Comparison of ENCODE assay signal across 8 mouse cellular contexts in the genomic region with DNA sequence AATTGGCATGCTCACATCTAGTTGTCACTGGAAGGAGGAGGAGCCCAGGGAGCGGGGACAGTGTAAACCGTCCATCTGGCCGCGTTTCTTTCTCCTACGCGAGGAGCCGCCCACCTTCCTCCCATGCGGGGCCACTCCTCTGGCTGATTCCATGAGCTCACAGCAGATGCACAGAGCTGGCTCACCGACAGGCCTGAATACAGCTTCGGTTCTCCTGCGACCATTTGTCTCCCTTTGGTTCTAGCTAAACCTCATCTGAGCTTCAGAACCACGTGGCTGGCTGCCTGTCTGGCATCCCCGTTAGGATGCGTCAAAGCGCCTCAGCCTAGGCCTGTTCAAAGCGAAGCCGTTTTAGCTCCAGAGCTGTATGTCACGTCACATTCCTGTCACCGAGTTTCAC. TPM values are rescaled to one million over a fixed set of nuclear protein-coding genes. Genes with fewer than 3 reads are reported as not detected.
DNase-seq lines count a peak whose midpoint lies in the region; ATAC-seq and TF ChIP-seq lines count a peak whose summit lies in the region.

No protein-coding gene starts in this region.

- H3K4me3 ChIP-seq in intestine, embryonic 14.5 days (ENCODE audit: low read depth, low read length) = no peak overlapping the region
- no peak overlapping the region for H3K4me3 ChIP-seq in intestine, postnatal 0 days (ENCODE audit: low read depth, low read length)
- no peak overlapping the region for H3K4me3 ChIP-seq in cortical plate, adult 2 months (ENCODE audit: insufficient read depth, low read length)

- DNase-seq in intestine, embryonic 14.5 days (ENCODE audit: low spot score) = peak; percentile 70
- peak; percentile 33 to 56 for DNase-seq in gastrocnemius, postnatal 4 days (ENCODE audit: low spot score in 2 of 2)
- peak; percentile 7 to 10 for DNase-seq in kidney, postnatal 36 days
- peak; percentile 53 for DNase-seq in lung, postnatal 10 days
- peak; percentile 77 for DNase-seq in right cerebral cortex, postnatal 14 days
- no peak for DNase-seq in spleen, postnatal 4 days (ENCODE audit: low spot score in 2 of 2)

- 0 out of 2 replicates have a peak, but pooled peaks have one; percentile 4 for TF ChIP-seq POLR2A in cortical plate, adult 2 months (IDR thresholded peaks at IDR 0.05; ENCODE audit: extremely low read depth, insufficient read depth, low read length)

- H3K4me1 ChIP-seq in intestine, embryonic 14.5 days (replicated peaks; ENCODE audit: control insufficient read depth, insufficient read depth, low read length) = peaks cover 9% of the 10 kb centered on the region; the same call in 1 of the 2 replicates
- no peaks in the 10 kb centered on the region; the same call in 1 of the 2 replicates for H3K4me1 ChIP-seq in intestine, postnatal 0 days (replicated peaks; ENCODE audit: control insufficient read depth, insufficient read depth, low read length)
- peaks cover 7% of the 10 kb centered on the region for H3K4me1 ChIP-seq in cortical plate, adult 2 months (ENCODE audit: control insufficient read depth, insufficient read depth, low read length)

- H3K27ac ChIP-seq in intestine, embryonic 14.5 days (ENCODE audit: low read depth) = no peak overlapping the region
- H3K27ac ChIP-seq in intestine, postnatal 0 days (ENCODE audit: low read depth, low read length) = no peak overlapping the region
- H3K27ac ChIP-seq in cortical plate, adult 2 months (ENCODE audit: insufficient read depth, low read length) = peak overlapping the region; percentile 73

- peak overlapping the region; percentile 20 for H3K4me2 ChIP-seq in intestine, embryonic 14.5 days (ENCODE audit: low read length)
- H3K4me2 ChIP-seq in intestine, postnatal 0 days (replicated peaks; ENCODE audit: low read depth) = no peak overlapping the region

- 17% methylated on average over 19 of the region's 19 CpGs for WGBS in intestine, embryonic 14.5 days
- 27% methylated on average over 19 of the region's 19 CpGs for WGBS in intestine, postnatal 0 days

- no peak overlapping the region for H3K9ac ChIP-seq in intestine, embryonic 14.5 days (ENCODE audit: low read length)
- no peak overlapping the region for H3K9ac ChIP-seq in intestine, postnatal 0 days (ENCODE audit: low read depth, low read length)

- no peaks in the 10 kb centered on the region for H3K9me3 ChIP-seq in intestine, embryonic 14.5 days (ENCODE audit: control insufficient read depth, low read length)
- no peaks in the 10 kb centered on the region for H3K9me3 ChIP-seq in intestine, postnatal 0 days (ENCODE audit: control insufficient read depth)

- no peaks in the 10 kb centered on the region for H3K27me3 ChIP-seq in intestine, embryonic 14.5 days (replicated peaks; ENCODE audit: control insufficient read depth, insufficient read depth, low read length)
- H3K27me3 ChIP-seq in intestine, postnatal 0 days (replicated peaks; ENCODE audit: control insufficient read depth, insufficient read depth, low read length) = no peaks in the 10 kb centered on the region

- ATAC-seq in intestine, embryonic 14.5 days (replicated peaks; ENCODE audit: low FRiP score, low TSS enrichment, low read depth) = peak; percentile 55; the same call in 1 of the 2 replicates
- ATAC-seq in intestine, postnatal 0 days = no peak

- TF ChIP-seq CTCF in intestine, postnatal 0 days (IDR thresholded peaks at IDR 0.05; ENCODE audit: low read depth) = no peak
- no peak for TF ChIP-seq CTCF in cortical plate, adult 2 months (IDR thresholded peaks at IDR 0.05; ENCODE audit: extremely low read depth, insufficient read depth, low read length)

- no peaks in the 10 kb centered on the region for H3K36me3 ChIP-seq in intestine, embryonic 14.5 days (ENCODE audit: control insufficient read depth, insufficient read depth, low read length)
- H3K36me3 ChIP-seq in intestine, postnatal 0 days (ENCODE audit: control insufficient read depth, insufficient read depth) = no peaks in the 10 kb centered on the region

RNA-seq across cellular contexts. Expression of a gene that starts 53.8 kb away (rescaled TPM):
- 4.0 and 5.5 TPM in 2 replicates for polyA plus RNA-seq in intestine, embryonic 14.5 days (2014; fragmentation: Nextera tagmentation; extraction: Ambion mirVana)
- polyA plus RNA-seq in intestine, postnatal 0 days (2015; fragmentation: Nextera tagmentation; extraction: Ambion mirVana) = 0.55 and 0.59 TPM in 2 replicates
- 111 and 115 TPM in 2 replicates for polyA plus RNA-seq in cortical plate, adult 2 months (2012; rRNA removed)
- total RNA-seq in gastrocnemius, postnatal 4 days (2021) = 1 to 10 TPM; 1.2 to 1.9 TPM

Comparison
In these comparisons a context has a peak if more than half of its experiments do, and no peak if none do; other contexts are left out.
1. DNase-seq: peak in intestine, embryonic 14.5 days (single experiment), gastrocnemius, postnatal 4 days (2 of 2), kidney, postnatal 36 days (2 of 2), lung, postnatal 10 days (single experiment) and right cerebral cortex, postnatal 14 days (single experiment); none in spleen, postnatal 4 days (0 of 2).
2. RNA of a gene that starts 53.8 kb away (polyA plus RNA-seq): 111 to 115 TPM in cortical plate, adult 2 months; 4.0 to 5.5 TPM in intestine, embryonic 14.5 days and 0.55 to 0.59 TPM in intestine, postnatal 0 days; every median in the first group is over 10 times any median in the second.